8 mouse cellular contexts compared by ENCODE assay signal in genomic region chr4:154907833-154908232, GRCm38 (mm10). TPM values are rescaled to one million over a fixed set of nuclear protein-coding genes. Genes with fewer than 3 reads are reported as not detected.
DNase-seq lines count a peak whose midpoint lies in the region; ATAC-seq lines count a peak whose summit lies in the region.

No protein-coding gene starts in this region.

- H3K27ac ChIP-seq in limb, embryonic 12.5 days, result no peak overlapping the region
- H3K27ac ChIP-seq in midbrain, embryonic 13.5 days, result no peak overlapping the region

- no peaks in the 10 kb centered on the region for H3K36me3 ChIP-seq in limb, embryonic 12.5 days
- H3K36me3 ChIP-seq in midbrain, embryonic 13.5 days, result no peaks in the 10 kb centered on the region

- no peak for ATAC-seq in limb, embryonic 12.5 days (ENCODE audit: insufficient number of reproducible peaks, insufficient read depth, low FRiP score, low TSS enrichment, low read depth)
- ATAC-seq in midbrain, embryonic 13.5 days, result peak; percentile 79

- H3K9me3 ChIP-seq in limb, embryonic 12.5 days, result no peaks in the 10 kb centered on the region
- H3K9me3 ChIP-seq in midbrain, embryonic 13.5 days, result no peaks in the 10 kb centered on the region

- peaks cover 23% of the 10 kb centered on the region for H3K4me1 ChIP-seq in limb, embryonic 12.5 days (replicated peaks)
- peaks cover 21% of the 10 kb centered on the region for H3K4me1 ChIP-seq in midbrain, embryonic 13.5 days (replicated peaks)

- peak; percentile 69 to 72 for DNase-seq in B cell, adult 2 months
- peak; percentile 66 for DNase-seq in adrenal gland, adult 2 months
- peak; percentile 61 for DNase-seq in embryo, embryonic 11.5 days (ENCODE audit: low read depth, low spot score)
- DNase-seq in heart, adult 8-10 months (ENCODE audit: low spot score), result peak; percentile 55
- peak; percentile 51 to 73 for DNase-seq in kidney, adult 8-10 months
- peak; percentile 64 to 74 for DNase-seq in spleen, postnatal 14 days (ENCODE audit: low spot score in 2 of 2)

- H3K27me3 ChIP-seq in limb, embryonic 12.5 days, result no peaks in the 10 kb centered on the region
- H3K27me3 ChIP-seq in midbrain, embryonic 13.5 days, result peaks cover 7% of the 10 kb centered on the region; the same call in 1 of the 2 replicates

- 48% methylated on average over 17 of the region's 17 CpGs for WGBS in limb, embryonic 12.5 days
- 47% methylated on average over 17 of the region's 17 CpGs for WGBS in midbrain, embryonic 13.5 days

- H3K9ac ChIP-seq in limb, embryonic 12.5 days (replicated peaks), result no peak overlapping the region
- peak overlapping the region; percentile 36; the same call in 1 of the 2 replicates for H3K9ac ChIP-seq in midbrain, embryonic 13.5 days (replicated peaks)

- H3K4me2 ChIP-seq in limb, embryonic 12.5 days, result peak overlapping the region; percentile 11; the same call in 1 of the 2 replicates
- H3K4me2 ChIP-seq in midbrain, embryonic 13.5 days (replicated peaks), result no peak overlapping the region

- H3K4me3 ChIP-seq in limb, embryonic 12.5 days (replicated peaks), result no peak overlapping the region
- H3K4me3 ChIP-seq in midbrain, embryonic 13.5 days (replicated peaks), result no peak overlapping the region

RNA-seq across cellular contexts. Expression of gene Fam213b, which starts 8.9 kb away (rescaled TPM):
- 10 to 100 TPM; 41.1 to 56.2 TPM for total RNA-seq in adrenal gland, adult 2 months (2021)
- polyA plus RNA-seq in adrenal gland, adult 2 months (2012; rRNA removed), result 61.1 and 87.9 TPM in 2 replicates
- total RNA-seq in heart, adult 8-10 months (2022), result 100 to 1,000 TPM in 2 of 4 experiments, 10 to 100 TPM in 2; 92.4 to 111 (median 101) TPM
- polyA plus RNA-seq in limb, embryonic 12.5 days (2016; fragmentation: Nextera tagmentation; extraction: Ambion mirVana), result 42.8 and 43.2 TPM in 2 replicates
- polyA plus RNA-seq in midbrain, embryonic 13.5 days (2015; fragmentation: Nextera tagmentation; extraction: Ambion mirVana), result 43.4 and 46.9 TPM in 2 replicates

RNA-seq across cellular contexts. Expression of gene Tnfrsf14, which starts 20.5 kb away (rescaled TPM):
- 1 to 10 TPM; 6.1 to 8.4 TPM for total RNA-seq in adrenal gland, adult 2 months (2021)
- 14.9 and 27.2 TPM in 2 replicates for polyA plus RNA-seq in adrenal gland, adult 2 months (2012; rRNA removed)
- 1 to 10 TPM; 4.0 to 9.1 (median 4.5) TPM for total RNA-seq in heart, adult 8-10 months (2022)
- polyA plus RNA-seq in limb, embryonic 12.5 days (2016; fragmentation: Nextera tagmentation; extraction: Ambion mirVana), result 1.0 and 1.4 TPM in 2 replicates
- 0.40 TPM in 2 replicates for polyA plus RNA-seq in midbrain, embryonic 13.5 days (2015; fragmentation: Nextera tagmentation; extraction: Ambion mirVana)

RNA-seq across cellular contexts. Expression of gene Mmel1, which starts 38.4 kb away (rescaled TPM):
- 1 to 10 TPM in 1 of 2 experiments, under 1 TPM in 1; 0.66 to 4.9 TPM for total RNA-seq in adrenal gland, adult 2 months (2021)
- 2.4 and 6.3 TPM in 2 replicates for polyA plus RNA-seq in adrenal gland, adult 2 months (2012; rRNA removed)
- under 1 TPM in 2 of 4 experiments, not detected in 2; 0.16 to 0.20 TPM for total RNA-seq in heart, adult 8-10 months (2022)
- 0.11 and 0.19 TPM in 2 replicates for polyA plus RNA-seq in limb, embryonic 12.5 days (2016; fragmentation: Nextera tagmentation; extraction: Ambion mirVana)
- 0.32 and 0.35 TPM in 2 replicates for polyA plus RNA-seq in midbrain, embryonic 13.5 days (2015; fragmentation: Nextera tagmentation; extraction: Ambion mirVana)

RNA-seq across cellular contexts. Expression of gene Hes5, which starts 52.9 kb away (rescaled TPM):
- not detected for total RNA-seq in adrenal gland, adult 2 months (2021)
- polyA plus RNA-seq in adrenal gland, adult 2 months (2012; rRNA removed), result 0.27 TPM in 1 of 2 replicates, not detected in the other
- not detected for total RNA-seq in heart, adult 8-10 months (2022)
- 0.54 and 1.1 TPM in 2 replicates for polyA plus RNA-seq in limb, embryonic 12.5 days (2016; fragmentation: Nextera tagmentation; extraction: Ambion mirVana)
- polyA plus RNA-seq in midbrain, embryonic 13.5 days (2015; fragmentation: Nextera tagmentation; extraction: Ambion mirVana), result 291 and 346 TPM in 2 replicates

RNA-seq across cellular contexts. Expression of gene Pank4, which starts 56.1 kb away (rescaled TPM):
- total RNA-seq in adrenal gland, adult 2 months (2021), result 10 to 100 TPM; 24.5 to 28.0 TPM
- 34.8 and 35.3 TPM in 2 replicates for polyA plus RNA-seq in adrenal gland, adult 2 months (2012; rRNA removed)
- 10 to 100 TPM; 38.6 to 44.1 (median 41.2) TPM for total RNA-seq in heart, adult 8-10 months (2022)
- polyA plus RNA-seq in limb, embryonic 12.5 days (2016; fragmentation: Nextera tagmentation; extraction: Ambion mirVana), result 56.3 and 60.5 TPM in 2 replicates
- 42.0 and 43.3 TPM in 2 replicates for polyA plus RNA-seq in midbrain, embryonic 13.5 days (2015; fragmentation: Nextera tagmentation; extraction: Ambion mirVana)
